Mouse (Mus musculus) liver, adult 2 months (tissue): Measurements from ENCODE around the gene Tspan31.
"Not testable (repeated sequence)": the region's sequence is repeated elsewhere in the genome, so short reads cannot be mapped to it uniquely, and the experiment has no call there.

ENCODE experiments used
- CTCF ChIP-seq: fragments of 200-500 bp; IDR thresholded peaks from 2 replicates; pipeline ENCODE4 v1.5.1; 2011; ENCODE audit warnings: low read depth, low read length, control low read depth
- POLR2A ChIP-seq: fragments of 200-500 bp; IDR thresholded peaks from 2 replicates; pipeline ENCODE4 v1.6.1; 2011; ENCODE audit warnings: low read length, control low read depth; ENCODE audit not compliant: insufficient read depth; ENCODE audit errors: extremely low read depth

- not testable (repeated sequence) for TF ChIP-seq POLR2A, CTCF
Measured at GRCm38 (mm10) chr10:127062101-127062500, 8.0 kb downstream of the Tspan31 start.
